Mouse (Mus musculus): ENCODE data around the gene Rpusd3. TPM values are rescaled to one million over a fixed set of nuclear protein-coding genes. Genes with fewer than 3 reads are reported as not detected.

The Rpusd3 gene
- total and polyA plus RNA-seq, 2 experiments from 2014 or later: 22.0 to 53.8 TPM

DNA sequence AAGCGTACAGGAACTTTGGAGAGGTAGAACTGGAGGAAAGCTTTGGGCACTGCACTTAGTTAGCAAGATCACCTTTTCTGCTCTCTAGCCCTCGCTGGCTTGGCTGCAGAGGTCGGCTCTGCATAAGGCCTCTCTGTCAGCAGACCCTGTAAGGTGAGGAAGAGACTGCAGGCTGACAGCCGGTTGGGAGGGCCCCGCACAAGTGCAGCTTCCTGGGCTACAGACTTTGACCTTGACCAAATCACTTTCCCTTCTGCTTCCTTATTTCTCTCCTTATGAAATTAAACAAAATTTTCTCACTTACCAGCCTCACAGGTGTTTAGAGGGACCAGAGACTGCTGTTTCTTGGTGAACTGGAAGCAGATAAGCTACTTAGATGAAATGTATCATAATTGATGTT, 35.9 kb upstream of the Rpusd3 start:
- no peak for TF ChIP-seq CTCF (IDR thresholded peaks at IDR 0.05)
- Histone ChIP-seq H3K4me2 (ENCODE audit: low read depth, low read length, poor library complexity, severe bottlenecking) (no peak overlapping the region), H3K4me3 (ENCODE audit: low read depth, low read length) (no peak overlapping the region), H3K4me1 (ENCODE audit: insufficient read depth, low read length) (no peaks in the 10 kb centered on the region), H3K27me3 (ENCODE audit: insufficient read depth, low read length) (no peaks in the 10 kb centered on the region), H3K27ac (ENCODE audit: low read depth, low read length) (no peak overlapping the region), H3K9me3 (ENCODE audit: low read length) (no peaks in the 10 kb centered on the region), H3K36me3 (ENCODE audit: insufficient read depth, low read length) (no peaks in the 10 kb centered on the region), H3K9ac (replicated peaks; ENCODE audit: low read length, poor library complexity, severe bottlenecking) (no peak overlapping the region)
- ATAC-seq (ENCODE audit: low FRiP score) (no peak), DNase-seq (ENCODE audit: low spot score) (no peak)
- WGBS: 70% methylated on average over 5 of the region's 5 CpGs

DNA sequence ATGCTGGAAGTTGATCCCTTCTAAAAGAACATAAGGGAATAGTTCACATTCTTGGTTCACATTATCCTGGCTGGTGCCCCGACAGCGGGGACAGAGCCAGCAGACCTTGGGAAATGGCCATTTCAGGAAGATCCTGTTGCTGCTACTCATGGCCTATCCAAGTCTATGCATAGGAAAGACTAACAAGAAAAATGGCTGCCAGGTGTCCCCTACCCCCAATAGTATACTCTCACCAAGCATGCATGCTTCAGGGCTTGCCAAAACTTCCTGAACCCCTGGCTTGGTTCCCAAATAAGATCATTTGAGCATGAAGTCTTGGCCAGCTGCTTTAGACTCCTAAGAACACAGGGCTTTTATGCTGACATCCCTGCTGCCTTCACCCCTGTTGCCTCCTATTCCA, 32.7 kb upstream of the Rpusd3 start:
- Histone ChIP-seq H3K4me1 (ENCODE audit: insufficient read depth, low read length) (no peaks in the 10 kb centered on the region), H3K4me3 (ENCODE audit: low read depth, low read length) (no peak overlapping the region), H3K9me3 (ENCODE audit: low read length) (no peaks in the 10 kb centered on the region), H3K36me3 (ENCODE audit: insufficient read depth, low read length) (peaks cover 17% of the 10 kb centered on the region), H3K27me3 (ENCODE audit: insufficient read depth, low read length) (no peaks in the 10 kb centered on the region), H3K9ac (replicated peaks; ENCODE audit: low read length, poor library complexity, severe bottlenecking) (no peak overlapping the region), H3K4me2 (ENCODE audit: low read depth, low read length, poor library complexity, severe bottlenecking) (no peak overlapping the region), H3K27ac (ENCODE audit: low read depth, low read length) (no peak overlapping the region)
- 86% methylated on average over 2 of the region's 2 CpGs for WGBS
- peak; percentile 77 for DNase-seq (ENCODE audit: low spot score)
- ATAC-seq (ENCODE audit: low FRiP score): no peak
- TF ChIP-seq CTCF (IDR thresholded peaks at IDR 0.05): no peak

- TF ChIP-seq CTCF (IDR thresholded peaks at IDR 0.05): no peak
- Histone ChIP-seq H3K27ac (ENCODE audit: low read depth, low read length) (no peak overlapping the region), H3K27me3 (ENCODE audit: insufficient read depth, low read length) (no peaks in the 10 kb centered on the region), H3K9me3 (ENCODE audit: low read length) (no peaks in the 10 kb centered on the region), H3K36me3 (ENCODE audit: insufficient read depth, low read length) (peaks cover 17% of the 10 kb centered on the region), H3K4me3 (ENCODE audit: low read depth, low read length) (no peak overlapping the region), H3K9ac (replicated peaks; ENCODE audit: low read length, poor library complexity, severe bottlenecking) (no peak overlapping the region), H3K4me2 (ENCODE audit: low read depth, low read length, poor library complexity, severe bottlenecking) (no peak overlapping the region), H3K4me1 (ENCODE audit: insufficient read depth, low read length) (peaks cover 6% of the 10 kb centered on the region; the same call in 1 of the 2 replicates)
- WGBS: 98% methylated on average over 4 of the region's 4 CpGs
- DNase-seq (ENCODE audit: low spot score) (peak; percentile 64), ATAC-seq (ENCODE audit: low FRiP score) (no peak)
Observed at GRCm38 (mm10) chr6:113447639-113448038, 28.5 kb upstream of the Rpusd3 start.

- DNase-seq (ENCODE audit: low spot score): no peak
- Histone ChIP-seq H3K27me3 (ENCODE audit: insufficient read depth, low read length) (no peaks in the 10 kb centered on the region), H3K27ac (ENCODE audit: low read depth, low read length) (no peak overlapping the region), H3K4me1 (ENCODE audit: insufficient read depth, low read length) (peaks cover 6% of the 10 kb centered on the region; the same call in 1 of the 2 replicates), H3K36me3 (ENCODE audit: insufficient read depth, low read length) (peaks cover 17% of the 10 kb centered on the region), H3K4me3 (ENCODE audit: low read depth, low read length) (no peak overlapping the region), H3K9ac (replicated peaks; ENCODE audit: low read length, poor library complexity, severe bottlenecking) (no peak overlapping the region), H3K9me3 (ENCODE audit: low read length) (no peaks in the 10 kb centered on the region), H3K4me2 (ENCODE audit: low read depth, low read length, poor library complexity, severe bottlenecking) (no peak overlapping the region)
- no peak for ATAC-seq (ENCODE audit: low FRiP score)
- no peak for TF ChIP-seq CTCF (IDR thresholded peaks at IDR 0.05)
- 92% methylated on average over 6 of the region's 8 CpGs for WGBS
Observed at GRCm38 (mm10) chr6:113444207-113444965, 25.2 kb upstream of the Rpusd3 start.

DNA sequence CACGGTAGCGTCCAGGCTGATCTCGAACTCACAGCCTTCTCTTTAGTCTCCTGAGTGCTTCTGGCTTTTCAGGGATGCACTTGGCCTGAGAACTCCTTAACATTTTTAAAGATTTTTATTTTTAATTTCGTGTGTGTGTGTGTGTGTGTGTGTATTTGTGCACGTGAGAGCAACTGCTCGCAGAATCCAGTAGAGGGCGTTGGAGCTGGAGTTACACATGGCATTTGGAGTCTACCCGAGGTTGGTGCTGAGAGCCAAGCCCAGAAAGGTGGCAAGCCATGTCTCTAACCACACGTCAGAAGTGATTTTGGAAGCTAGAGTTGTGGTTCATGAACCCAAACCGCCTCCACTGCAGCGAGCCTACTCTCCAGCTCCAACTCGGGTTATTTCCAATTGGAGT, 24.0 kb upstream of the Rpusd3 start:
- 50% methylated on average over 12 of the region's 12 CpGs for WGBS
- no peaks in the 10 kb centered on the region for H3K9me3 ChIP-seq (ENCODE audit: low read length)
- H3K27me3 ChIP-seq (ENCODE audit: insufficient read depth, low read length): no peaks in the 10 kb centered on the region
- H3K36me3 ChIP-seq (ENCODE audit: insufficient read depth, low read length): peaks cover 10% of the 10 kb centered on the region
- peaks cover 6% of the 10 kb centered on the region; the same call in 1 of the 2 replicates for H3K4me1 ChIP-seq (ENCODE audit: insufficient read depth, low read length)
- ATAC-seq (ENCODE audit: low FRiP score): no peak
- peak overlapping the region; percentile 92 for H3K4me2 ChIP-seq (ENCODE audit: low read depth, low read length, poor library complexity, severe bottlenecking)
- H3K4me3 ChIP-seq (ENCODE audit: low read depth, low read length): peak overlapping the region; percentile 94
- peak; percentile 7 for DNase-seq (ENCODE audit: low spot score)
- H3K27ac ChIP-seq (ENCODE audit: low read depth, low read length): peak overlapping the region; percentile 77
- peak overlapping the region; percentile 95 for H3K9ac ChIP-seq (replicated peaks; ENCODE audit: low read length, poor library complexity, severe bottlenecking)
- TF ChIP-seq CTCF (IDR thresholded peaks at IDR 0.05): peak; percentile 53

DNA sequence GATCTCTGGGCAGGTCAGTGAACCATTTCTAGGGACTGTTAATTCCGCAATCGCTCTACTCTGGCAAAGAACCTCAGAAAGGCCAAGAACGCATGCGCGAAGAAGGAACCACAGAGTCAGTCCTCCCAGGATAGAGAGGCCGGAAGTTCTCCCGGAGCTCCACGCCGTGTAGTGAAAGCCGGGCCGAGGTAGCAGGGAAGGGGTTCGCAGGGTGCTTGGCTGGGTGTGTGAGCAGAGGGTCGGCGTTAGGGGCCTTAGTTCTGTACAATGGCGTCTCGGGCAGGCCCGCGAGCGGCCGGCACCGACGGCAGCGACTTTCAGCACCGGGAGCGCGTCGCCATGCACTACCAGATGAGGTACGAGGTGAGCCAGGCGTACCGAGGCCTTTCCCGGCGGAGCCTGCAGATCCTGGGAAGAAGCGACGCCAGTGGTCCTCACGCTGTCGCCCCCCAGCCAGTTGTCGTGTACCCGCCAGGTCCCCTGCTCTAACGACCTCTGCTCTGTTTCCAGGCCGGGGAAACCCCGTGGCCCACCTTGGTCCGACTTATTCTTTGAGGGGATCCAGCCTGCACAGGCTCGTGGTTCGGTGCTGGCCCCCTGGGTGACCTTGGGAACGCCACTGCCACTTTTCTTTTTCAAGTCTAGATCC, 23.4 kb upstream of the Rpusd3 start, which contains the start of gene Jagn1:
TSS of gene Jagn1 (plus strand) at position 128 of the 649 bp plus-strand sequence.
- no peaks in the 10 kb centered on the region for H3K9me3 ChIP-seq (ENCODE audit: low read length)
- peak within 1 kb of the TSS; percentile 92 for H3K4me2 ChIP-seq (ENCODE audit: low read depth, low read length, poor library complexity, severe bottlenecking)
- peaks cover 5% of the 10 kb centered on the region for H3K36me3 ChIP-seq (ENCODE audit: insufficient read depth, low read length)
- 1% methylated on average over 35 of the region's 45 CpGs for WGBS
- peak within 1 kb of the TSS; percentile 94 for H3K4me3 ChIP-seq (ENCODE audit: low read depth, low read length)
- peak; percentile 95 for ATAC-seq (ENCODE audit: low FRiP score)
- H3K27ac ChIP-seq (ENCODE audit: low read depth, low read length): peak within 1 kb of the TSS; percentile 77
- H3K4me1 ChIP-seq (ENCODE audit: insufficient read depth, low read length): peaks cover 6% of the 10 kb centered on the region; the same call in 1 of the 2 replicates
- peak; percentile 97 for DNase-seq (ENCODE audit: low spot score)
- H3K27me3 ChIP-seq (ENCODE audit: insufficient read depth, low read length): no peaks in the 10 kb centered on the region
- H3K9ac ChIP-seq (replicated peaks; ENCODE audit: low read length, poor library complexity, severe bottlenecking): peak within 1 kb of the TSS; percentile 95
- 0 out of 2 replicates have a peak, but pooled peaks have one; percentile 1 for TF ChIP-seq CTCF (IDR thresholded peaks at IDR 0.05)

Data from midbrain, postnatal 0 days (tissue).